Mouse (Mus musculus) MN1 (cell line): ENCODE measurements around the gene Kcng4.
A peak's percentile ranks its signal among the peaks of the same experiment; 100 is the strongest.

Source experiments
- DNase-seq: peaks from one replicate; pipeline ENCODE4 v3.0.0-alpha.2; 2016; ENCODE audit warnings: low spot score

Gene Kcng4

DNA sequence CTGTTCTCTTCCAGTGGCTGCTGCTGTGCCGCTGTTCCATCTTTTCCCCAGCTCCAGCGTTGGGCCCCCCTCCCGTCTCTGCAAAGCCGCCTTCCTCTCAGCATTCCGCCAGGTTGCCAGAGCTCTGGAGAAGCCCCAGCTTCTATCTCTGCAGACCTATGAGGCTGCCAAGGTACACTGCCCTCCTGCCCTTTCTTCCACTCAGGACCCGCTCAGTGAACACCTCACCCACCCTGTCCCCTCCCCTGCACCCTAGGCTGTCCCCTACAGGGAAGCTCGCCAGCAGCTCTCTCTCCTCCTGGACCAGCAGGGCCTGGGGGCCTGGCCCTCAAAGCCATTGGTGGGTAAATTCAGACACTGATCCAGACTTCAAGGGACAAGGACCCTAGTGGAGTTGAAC lies 19.1 kb downstream of the Kcng4 start:
- DNase-seq = no peak

DNA sequence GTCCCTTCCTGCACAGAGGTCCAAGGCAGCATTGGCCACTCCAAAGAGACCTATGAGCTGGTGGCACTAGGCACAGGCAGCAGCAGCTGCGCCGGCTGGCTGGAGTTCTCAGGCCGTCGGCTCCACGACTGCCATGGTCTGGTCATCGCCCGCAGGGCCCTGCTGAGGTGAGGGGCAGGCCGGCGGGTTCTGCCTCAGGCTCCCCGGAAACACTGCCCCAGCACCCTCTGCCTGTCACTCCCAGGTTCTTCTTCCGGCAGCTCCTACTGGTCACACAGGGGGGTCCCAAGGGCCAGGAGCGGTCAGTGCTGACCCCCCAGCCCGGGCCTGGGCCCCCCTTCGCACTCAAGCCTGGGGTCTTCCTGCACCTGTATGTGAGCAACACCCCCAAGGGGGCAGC lies 20.4 kb downstream of the Kcng4 start:
- DNase-seq = no peak

DNA sequence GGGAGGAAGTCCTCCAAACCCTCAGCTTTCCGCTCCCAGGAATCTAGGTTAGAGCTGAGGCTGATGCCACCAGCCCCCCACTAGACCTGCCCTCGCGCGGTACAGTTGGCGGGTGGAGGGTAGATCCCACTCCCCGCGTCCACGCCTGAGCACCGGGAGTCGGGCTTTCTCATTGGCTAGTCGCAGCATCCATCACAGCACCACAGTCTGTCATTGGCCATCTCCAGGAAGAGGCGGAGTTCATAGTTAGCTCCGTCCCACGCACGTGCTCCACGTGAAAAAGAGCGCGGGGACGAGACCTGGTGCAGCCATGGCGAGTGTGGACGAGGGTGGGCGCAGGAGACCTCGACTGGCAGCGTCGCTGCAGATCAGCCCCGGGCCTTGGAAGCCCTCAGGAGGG lies 23.0 kb downstream of the Kcng4 start, which contains the start of gene Adad2:
Adad2 (plus strand) TSS at position 277 of the 400 bp plus-strand sequence.
- DNase-seq = no peak

DNA sequence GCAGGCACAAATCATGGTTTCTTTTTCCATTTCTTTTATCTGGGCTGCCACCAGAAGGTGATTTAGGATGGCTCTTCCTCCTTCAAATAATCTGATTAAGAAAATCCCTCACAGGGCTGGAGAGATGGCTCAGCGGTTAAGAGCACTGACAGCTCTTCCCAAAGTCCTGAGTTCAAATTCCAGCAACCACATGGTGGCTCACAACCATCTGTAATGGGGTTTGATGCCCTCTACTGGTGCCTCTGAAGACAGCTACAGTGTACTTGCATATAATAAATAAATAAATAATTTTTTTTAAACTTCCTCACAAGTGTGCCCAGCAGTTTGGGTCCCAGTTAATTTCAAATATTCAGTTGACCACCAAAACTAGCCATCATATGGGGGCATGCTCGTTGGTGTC lies 29.3 kb downstream of the Kcng4 start:
- peak; percentile 73 for DNase-seq

DNA sequence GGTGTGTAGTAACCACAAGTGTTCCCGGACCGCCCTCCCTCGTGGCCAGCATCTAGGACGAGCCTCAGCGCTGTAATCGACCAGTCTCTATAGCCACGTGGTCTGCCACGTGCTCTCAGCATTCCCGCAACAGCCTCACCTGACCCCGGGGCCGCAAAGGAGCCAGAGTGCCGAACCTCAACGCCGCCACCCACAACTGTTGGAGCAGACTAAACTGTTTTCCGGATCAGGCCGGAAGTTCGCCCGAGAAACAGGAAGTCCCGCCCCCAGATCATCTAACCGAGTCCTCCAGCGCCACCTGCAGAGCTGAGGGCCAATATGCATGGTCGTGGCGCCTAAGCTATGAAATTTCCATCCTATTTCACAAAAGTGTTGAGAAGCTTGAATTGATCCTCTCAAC lies 30.5 kb downstream of the Kcng4 start, which contains the start of gene Taf1c:
Taf1c (minus strand) TSS at position 227 of the 400 bp plus-strand sequence.
- peak; percentile 99 for DNase-seq

DNA sequence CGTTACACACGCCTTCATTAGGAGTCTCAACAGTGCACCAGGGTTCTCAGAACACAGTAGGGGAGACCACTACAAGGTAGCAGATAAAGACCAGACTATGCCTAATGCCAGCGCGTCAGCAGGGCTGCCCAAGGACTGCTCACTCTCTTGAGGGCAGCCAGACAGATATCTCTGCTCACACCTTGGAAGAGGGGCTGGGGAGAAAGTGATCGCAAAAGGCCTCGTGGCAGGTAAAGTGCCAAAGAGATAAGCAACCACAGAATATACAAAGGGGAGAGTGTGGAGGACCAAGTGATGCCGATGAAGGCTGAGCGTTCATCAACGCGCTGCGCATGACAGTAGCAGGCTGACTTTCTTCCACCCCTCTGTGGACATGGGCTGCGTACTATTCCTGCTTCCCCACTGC lies 31.1 kb downstream of the Kcng4 start:
- no peak for DNase-seq

DNA sequence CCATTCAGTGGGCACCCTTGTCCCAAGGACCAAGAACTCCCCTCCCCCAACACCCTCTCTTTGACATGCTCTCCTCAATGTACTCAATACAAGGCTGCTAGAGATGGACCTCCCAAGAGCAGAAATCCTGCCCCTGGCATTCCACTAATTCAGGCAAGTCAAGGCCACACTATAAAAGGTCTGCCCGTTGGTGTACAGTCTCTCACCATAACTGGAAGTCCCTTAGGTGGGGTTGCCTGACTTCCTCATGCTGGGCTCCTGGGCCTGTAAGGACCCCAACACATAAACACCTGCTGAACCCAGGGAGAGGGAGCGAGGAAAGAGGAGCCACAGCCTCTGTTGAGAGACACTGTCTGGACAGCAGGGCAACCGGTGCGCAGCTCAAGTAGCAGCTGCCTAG lies 31.7 kb downstream of the Kcng4 start:
- DNase-seq = no peak

DNA sequence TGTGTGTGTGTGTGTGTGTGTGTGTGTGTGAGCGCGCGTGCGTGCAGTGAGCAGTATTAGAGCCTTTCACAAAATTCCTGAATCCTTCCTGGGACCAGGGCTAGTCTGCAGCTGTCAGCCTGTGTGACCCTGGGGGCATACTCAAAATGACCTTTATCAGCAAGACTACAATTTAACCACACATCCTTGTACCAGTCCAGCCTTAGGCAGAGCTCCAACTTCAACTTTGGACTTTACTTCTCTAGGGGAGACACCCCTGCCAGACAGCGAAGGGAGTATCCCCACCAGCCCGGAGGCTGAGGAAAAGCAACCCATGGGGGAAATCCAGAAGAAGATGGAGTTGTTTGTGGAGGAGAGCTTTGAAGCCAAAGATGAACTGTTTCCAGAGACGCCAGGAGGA lies 44.0 kb downstream of the Kcng4 start:
- DNase-seq = no peak

DNA sequence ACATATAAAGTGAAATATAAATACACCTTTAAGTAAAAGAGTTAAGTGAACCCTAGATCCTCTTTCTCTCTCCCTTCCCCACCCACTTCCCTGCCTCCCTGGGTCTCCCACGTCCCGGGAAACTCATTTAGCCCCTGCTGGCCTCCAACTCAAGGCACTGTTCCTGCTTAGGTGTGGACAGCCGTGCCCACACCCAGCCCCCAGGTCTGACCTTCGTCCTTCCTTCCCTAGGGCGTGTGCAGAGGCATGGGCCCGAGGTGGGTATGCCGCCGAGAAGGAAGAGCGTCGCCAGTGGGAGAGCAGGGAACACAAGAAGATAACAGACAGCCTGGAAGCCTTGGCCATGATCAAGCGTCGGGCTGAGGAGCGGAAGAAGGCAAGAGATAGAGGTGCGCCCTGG lies 45.1 kb downstream of the Kcng4 start:
- no peak for DNase-seq

DNA sequence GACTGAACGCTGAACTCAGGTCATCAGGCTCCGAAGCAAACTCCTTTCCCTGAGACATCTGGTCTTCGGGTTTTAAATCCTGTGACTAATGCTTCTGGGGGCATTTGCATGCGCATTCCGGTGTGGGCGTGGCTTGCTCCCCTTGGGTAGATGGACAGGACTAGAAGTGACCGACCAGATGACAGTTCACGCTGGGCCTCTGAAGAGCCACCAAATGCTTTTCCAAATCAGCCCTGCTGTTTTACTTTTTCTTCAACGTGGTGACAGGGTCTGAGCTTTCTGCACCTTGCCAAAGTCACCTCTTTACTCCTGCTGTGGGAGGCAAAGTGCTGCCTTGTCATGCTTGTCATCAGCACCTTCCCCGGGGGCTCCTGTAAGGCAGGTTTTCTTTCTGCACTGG lies 46.6 kb downstream of the Kcng4 start:
- DNase-seq = peak; percentile 62

DNA sequence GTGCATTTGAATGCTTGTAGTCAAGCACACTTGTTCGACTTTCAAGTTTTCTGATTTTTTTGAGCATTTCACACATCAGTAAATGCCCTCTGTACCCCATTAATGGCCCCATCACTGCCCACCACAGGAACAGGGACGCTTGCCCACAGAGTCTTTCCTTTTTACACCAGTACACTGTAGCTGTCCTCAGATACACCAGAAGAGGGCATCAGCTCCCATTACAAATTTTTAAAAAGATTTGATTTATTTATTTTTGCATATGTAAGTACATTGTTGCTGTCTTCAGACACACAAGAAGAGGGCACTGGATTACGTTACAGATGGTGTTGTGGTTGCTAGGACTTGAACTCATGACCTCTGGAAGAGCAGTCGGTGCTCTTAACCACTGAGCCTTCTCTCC lies 47.2 kb downstream of the Kcng4 start:
- no peak for DNase-seq

DNA sequence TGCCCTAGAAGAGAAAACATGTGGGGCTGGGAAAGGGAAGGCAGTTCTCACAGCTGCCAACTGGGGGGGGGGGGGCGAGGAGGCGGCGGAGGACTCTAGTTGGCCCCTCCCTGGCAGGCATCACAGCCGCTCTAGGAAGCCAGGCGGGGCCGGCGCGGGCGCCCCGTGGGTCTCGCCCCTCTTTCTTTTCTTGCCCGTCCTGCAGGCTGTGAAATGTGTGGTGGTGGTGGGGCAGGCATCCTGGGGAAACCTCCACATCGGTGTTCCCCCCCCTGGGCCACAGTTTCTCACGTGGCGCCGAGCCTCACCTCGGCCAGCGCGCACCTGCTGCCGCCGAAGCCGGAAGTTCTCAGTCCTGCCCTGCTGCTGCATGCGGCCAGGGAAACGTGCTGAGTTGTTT lies 49.6 kb downstream of the Kcng4 start:
- no peak for DNase-seq

DNA sequence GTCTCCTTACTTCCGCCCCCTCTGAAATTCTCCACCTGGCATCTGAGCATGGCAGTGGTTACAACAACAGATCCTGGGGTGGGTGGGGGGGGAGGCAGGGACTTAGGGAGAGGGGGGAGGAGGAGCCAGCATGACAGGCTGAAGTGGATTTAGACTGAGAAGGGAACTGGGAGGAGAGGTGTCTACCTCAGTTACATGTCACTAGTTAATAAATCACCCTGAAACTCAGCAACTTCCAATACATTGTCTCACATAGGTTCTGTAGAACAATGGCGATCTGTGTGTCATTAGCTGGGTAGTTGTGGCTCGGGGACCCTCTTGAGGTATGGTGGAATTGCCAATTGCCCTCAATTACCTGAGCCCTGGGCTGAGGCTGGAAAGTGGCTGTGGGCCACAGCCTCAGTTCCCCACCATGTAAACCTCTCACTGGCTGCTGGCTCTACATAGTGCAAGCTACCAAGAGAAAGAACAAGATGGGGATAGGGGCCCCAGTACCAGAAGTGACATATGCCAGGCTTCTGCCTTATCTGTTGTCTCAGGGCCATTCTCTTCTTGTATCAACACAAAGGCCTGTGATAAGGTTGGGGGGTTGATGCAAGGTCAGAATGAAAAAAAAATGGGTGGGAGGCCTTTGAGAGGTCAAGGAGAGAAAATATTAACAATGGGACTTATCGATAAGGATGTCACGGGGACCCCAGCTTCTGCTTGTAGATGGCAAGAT lies 54.9 kb downstream of the Kcng4 start:
- DNase-seq = no peak

DNA sequence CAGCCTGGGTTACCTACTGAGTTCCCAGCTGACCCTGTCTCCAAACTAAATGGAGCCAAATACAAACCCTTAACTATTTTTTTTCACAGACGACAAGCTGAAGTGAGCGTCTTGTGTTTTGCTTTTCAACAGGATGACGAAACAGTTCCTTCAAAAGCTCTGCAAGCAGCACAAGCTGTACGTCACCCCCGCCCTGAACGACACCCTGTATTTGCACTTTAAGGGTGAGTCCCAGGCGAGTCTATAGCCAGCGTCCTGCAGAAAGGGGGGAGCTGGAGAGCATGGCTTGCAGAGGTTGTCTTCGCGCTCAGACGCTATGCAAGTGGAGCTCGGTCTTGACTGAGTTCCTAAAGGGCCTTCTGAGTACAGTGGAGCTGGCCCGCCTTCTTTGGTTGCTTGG lies 56.4 kb downstream of the Kcng4 start:
- DNase-seq = no peak

DNA sequence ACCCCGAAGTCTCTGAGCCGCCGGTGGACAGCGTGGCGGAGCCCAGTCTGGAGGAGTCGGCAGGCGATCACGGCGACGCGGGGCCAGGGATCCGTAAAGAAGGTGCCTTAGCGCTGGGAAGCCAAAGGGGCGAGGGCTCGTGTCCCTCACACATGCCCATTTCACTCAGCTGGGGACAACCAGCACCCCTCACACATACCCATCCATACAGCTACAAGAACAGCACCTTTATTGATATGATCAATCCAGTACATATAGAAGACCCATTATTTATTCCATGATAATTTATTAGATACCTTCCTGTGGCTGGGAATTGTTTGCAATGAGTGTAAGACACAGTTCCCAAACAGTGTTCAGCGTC lies 60.1 kb downstream of the Kcng4 start:
- DNase-seq = no peak

DNA sequence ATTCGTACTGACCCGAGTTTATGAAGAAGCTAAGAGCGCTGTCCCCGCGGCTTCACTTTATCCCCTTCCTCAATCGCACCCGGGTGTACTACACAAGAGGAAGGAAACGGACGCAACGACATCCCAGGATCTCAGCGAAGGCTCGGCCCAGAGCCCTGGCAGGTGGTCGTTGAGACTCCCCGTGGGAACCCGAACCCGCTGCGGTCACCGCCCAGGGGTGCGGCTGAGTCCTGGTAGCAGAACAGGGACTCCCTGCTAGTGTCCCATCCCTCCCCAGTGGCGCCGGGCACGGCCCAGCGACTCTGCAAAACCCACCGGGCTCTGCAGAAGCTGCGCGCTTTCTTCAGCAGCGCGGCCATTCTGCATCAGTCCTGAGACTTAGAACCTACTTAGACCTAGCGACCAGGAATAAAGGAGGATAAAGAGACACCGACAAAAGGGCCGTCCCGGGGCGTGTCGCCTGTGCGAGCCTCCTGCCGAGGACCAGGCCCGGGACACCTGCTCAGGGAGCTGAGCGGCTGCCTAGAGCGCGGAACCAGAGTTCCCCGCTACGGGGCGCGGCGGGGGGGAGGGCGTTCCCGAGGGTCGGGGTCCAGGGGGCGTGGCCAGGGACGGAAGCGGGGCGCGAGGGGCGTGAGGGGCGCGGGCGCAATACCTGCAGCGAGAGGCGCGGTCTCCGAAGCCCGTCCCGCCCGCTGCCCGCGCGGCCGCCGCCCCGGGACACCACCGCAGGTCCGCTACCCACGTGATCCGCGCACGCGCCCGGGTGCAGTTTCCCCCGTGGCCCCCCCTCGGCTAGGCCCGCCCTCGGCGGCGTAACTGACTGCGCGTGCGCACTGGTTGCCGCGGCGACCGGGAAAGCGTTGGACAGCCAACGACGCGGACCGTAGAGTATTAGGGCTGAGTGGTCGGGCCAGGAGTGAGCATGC lies 60.8 kb downstream of the Kcng4 start, which contains the start of the genes Hsdl1 and Dnaaf1:
Hsdl1 (minus strand) TSS at position 747 of the 929 bp plus-strand sequence.
Dnaaf1 (plus strand) TSS at position 799 of the 929 bp plus-strand sequence.
- peak; percentile 97 for DNase-seq
